21 mouse cellular contexts compared by ENCODE assay signal in genomic region chr6:143516746-143517145, GRCm38 (mm10).
DNase-seq lines count a peak whose midpoint lies in the region; ATAC-seq and TF ChIP-seq lines count a peak whose summit lies in the region.
"Had no signal": no experiment of that assay in that cellular context is flagged by ENCODE, and none has a peak within 500 bp of the region (broad histone marks: within the 10 kb centered on the region; RNA-seq: fewer than 3 reads in every experiment).

No protein-coding gene starts in this region.

- H3K9me3 ChIP-seq in liver, embryonic 11.5 days (ENCODE audit: control insufficient read depth, low read length), result peaks cover 5% of the 10 kb centered on the region; the same call in 1 of the 2 replicates
- no peaks in the 10 kb centered on the region for H3K9me3 ChIP-seq in liver, postnatal 0 days (ENCODE audit: low read length)
- 0 out of 2 replicates have a peak, but pooled peaks cover 4% of the 10 kb centered on the region for H3K9me3 ChIP-seq in liver, embryonic 12.5 days (replicated peaks)

- no peaks in the 10 kb centered on the region for H3K4me1 ChIP-seq in heart, adult 2 months (ENCODE audit: control insufficient read depth, insufficient read depth, low read length)
- peaks cover 9% of the 10 kb centered on the region; the same call in 1 of the 2 replicates for H3K4me1 ChIP-seq in liver, adult 2 months (ENCODE audit: control insufficient read depth, insufficient read depth, low read length)
- H3K4me1 ChIP-seq in liver, embryonic 11.5 days (replicated peaks; ENCODE audit: control insufficient read depth, insufficient read depth, low read length), result no peaks in the 10 kb centered on the region
- H3K4me1 ChIP-seq in liver, postnatal 0 days (ENCODE audit: insufficient read depth), result no peaks in the 10 kb centered on the region
- H3K4me1 ChIP-seq in liver, embryonic 12.5 days, result no peaks in the 10 kb centered on the region

- TF ChIP-seq POLR2A in heart, adult 2 months (IDR thresholded peaks at IDR 0.05; ENCODE audit: insufficient read depth, low read depth, low read length), result no peak
- TF ChIP-seq POLR2A in liver, adult 2 months (IDR thresholded peaks at IDR 0.05; ENCODE audit: extremely low read depth, insufficient read depth, low read length), result no peak

- H3K4me3 ChIP-seq in heart, adult 2 months, result no peak overlapping the region
- H3K4me3 ChIP-seq in liver, adult 2 months (ENCODE audit: insufficient read depth, low read depth, low read length), result no peak overlapping the region
- no peak overlapping the region for H3K4me3 ChIP-seq in liver, embryonic 11.5 days (ENCODE audit: low read depth, low read length)
- H3K4me3 ChIP-seq in liver, postnatal 0 days (ENCODE audit: low read depth, low read length), result no peak overlapping the region
- no peak overlapping the region for H3K4me3 ChIP-seq in liver, embryonic 12.5 days

- no peaks in the 10 kb centered on the region for H3K36me3 ChIP-seq in heart, adult 2 months (ENCODE audit: control insufficient read depth, insufficient read depth, low read length)
- no peaks in the 10 kb centered on the region for H3K36me3 ChIP-seq in liver, adult 2 months (ENCODE audit: control insufficient read depth, insufficient read depth, low read length)
- H3K36me3 ChIP-seq in liver, embryonic 11.5 days (ENCODE audit: control insufficient read depth, insufficient read depth, low read length), result no peaks in the 10 kb centered on the region
- H3K36me3 ChIP-seq in liver, postnatal 0 days (replicated peaks; ENCODE audit: insufficient read depth, low read length), result no peaks in the 10 kb centered on the region
- H3K36me3 ChIP-seq in liver, embryonic 12.5 days, result no peaks in the 10 kb centered on the region
- H3K36me3 ChIP-seq: G1E had no signal

- no peaks in the 10 kb centered on the region for H3K79me2 ChIP-seq in heart, adult 2 months (replicated peaks; ENCODE audit: control insufficient read depth, insufficient read depth, low read length)
- no peaks in the 10 kb centered on the region for H3K79me2 ChIP-seq in liver, adult 2 months (ENCODE audit: control insufficient read depth, insufficient read depth, low read length)

- no peak for TF ChIP-seq EP300 in heart, adult 2 months (IDR thresholded peaks at IDR 0.05; ENCODE audit: insufficient read depth, low read depth, low read length)
- peak; percentile 28; the same call in 1 of the 2 replicates for TF ChIP-seq EP300 in liver, postnatal 0 days (IDR thresholded peaks at IDR 0.05; ENCODE audit: low read depth)

- no peak overlapping the region for H3K9ac ChIP-seq in heart, adult 2 months (ENCODE audit: low read depth, low read length)
- H3K9ac ChIP-seq in liver, adult 2 months (ENCODE audit: low read depth, low read length), result no peak overlapping the region
- H3K9ac ChIP-seq in liver, embryonic 11.5 days (ENCODE audit: low read depth, low read length), result no peak overlapping the region
- no peak overlapping the region for H3K9ac ChIP-seq in liver, postnatal 0 days (replicated peaks)
- H3K9ac ChIP-seq in liver, embryonic 12.5 days, result no peak overlapping the region

- intact Hi-C loops in heart, adult 2 months (cut with DNase I), result no loop called here

- ATAC-seq in liver, embryonic 11.5 days (replicated peaks; ENCODE audit: low FRiP score), result no peak
- ATAC-seq in liver, postnatal 0 days, result peak; percentile 92
- ATAC-seq in liver, embryonic 12.5 days, result no peak
- ATAC-seq: activated CD4-positive, CD25-positive, alpha-beta regulatory T cell, adult 4 months; CD4-positive, CD25-positive, alpha-beta regulatory T cell, adult 4 months; Patski had no signal

- no peak for TF ChIP-seq CTCF in heart, adult 2 months (IDR thresholded peaks at IDR 0.05)
- no peak for TF ChIP-seq CTCF in liver, adult 2 months (IDR thresholded peaks at IDR 0.05; ENCODE audit: low read depth, low read length)
- TF ChIP-seq CTCF in liver, postnatal 0 days (IDR thresholded peaks at IDR 0.05; ENCODE audit: low read depth), result no peak

- H3K27me3 ChIP-seq in heart, adult 2 months (ENCODE audit: control insufficient read depth, insufficient read depth, low read length), result no peaks in the 10 kb centered on the region
- H3K27me3 ChIP-seq in liver, adult 2 months (ENCODE audit: control insufficient read depth, insufficient read depth, low read length), result no peaks in the 10 kb centered on the region
- no peaks in the 10 kb centered on the region for H3K27me3 ChIP-seq in liver, embryonic 11.5 days (replicated peaks; ENCODE audit: control insufficient read depth, insufficient read depth, low read length)
- H3K27me3 ChIP-seq in liver, postnatal 0 days (ENCODE audit: insufficient read depth, low read length), result no peaks in the 10 kb centered on the region
- H3K27me3 ChIP-seq in liver, embryonic 12.5 days (replicated peaks), result no peaks in the 10 kb centered on the region
- H3K27me3 ChIP-seq: CH12.LX had no signal

- no peak overlapping the region for H3K4me2 ChIP-seq in liver, embryonic 11.5 days
- no peak overlapping the region for H3K4me2 ChIP-seq in liver, postnatal 0 days (ENCODE audit: low read depth, low read length)
- H3K4me2 ChIP-seq in liver, embryonic 12.5 days, result no peak overlapping the region

- WGBS in heart, adult 2 months, result 70% methylated on average over 1 of the region's 1 CpGs
- WGBS in liver, adult 2 months, result 40% methylated on average over 1 of the region's 1 CpGs
- WGBS in liver, embryonic 11.5 days, result 82% methylated on average over 1 of the region's 1 CpGs
- WGBS in liver, postnatal 0 days (ENCODE audit: insufficient replicate concordance), result 62% methylated on average over 1 of the region's 1 CpGs
- 68% methylated on average over 1 of the region's 1 CpGs for WGBS in liver, embryonic 12.5 days (ENCODE audit: insufficient replicate concordance)

- H3K27ac ChIP-seq in heart, adult 2 months, result no peak overlapping the region
- no peak overlapping the region for H3K27ac ChIP-seq in liver, adult 2 months (replicated peaks; ENCODE audit: insufficient read depth, low read depth, low read length)
- H3K27ac ChIP-seq in liver, embryonic 11.5 days (ENCODE audit: low read depth, low read length), result no peak overlapping the region
- no peak overlapping the region for H3K27ac ChIP-seq in liver, postnatal 0 days (ENCODE audit: low read depth)
- no peak overlapping the region for H3K27ac ChIP-seq in liver, embryonic 12.5 days

- peak; percentile 14 for DNase-seq in heart, adult 11 months
- DNase-seq in heart, adult 2 months, result no peak
- DNase-seq in liver, adult 2 months (ENCODE audit: extremely low read depth, low read depth, low spot score), result peak; percentile 45
- DNase-seq in liver, embryonic 11.5 days (ENCODE audit: low spot score), result no peak
- no peak for DNase-seq in liver, postnatal 0 days
- DNase-seq: adrenal gland, adult 2 months; adrenal gland, adult 8-10 months; adrenal gland, postnatal 10 days; adrenal gland, postnatal 14 days; adrenal gland, postnatal 25 days; adrenal gland, postnatal 36 days; B cell, adult 2 months; cerebellum, adult 11 months; cerebellum, adult 11-12 months; cerebellum, adult 18-20 months had no signal

Comparison
In these comparisons a context has a peak if more than half of its experiments do, and no peak if none do; other contexts are left out.
1. DNase-seq: peak in heart, adult 11 months (single experiment) and liver, adult 2 months (single experiment); none in heart, adult 2 months (0 of 2), liver, embryonic 11.5 days (single experiment) and liver, postnatal 0 days (single experiment).